Mouse (Mus musculus): ENCODE measurements at regions not wholly inside any gene's neighbourhood (a gene's known extent, or its start where the extent isn't known, plus 50 kb on each side); places are given as distances from the start of the nearest gene placed in this dataset.

- Histone ChIP-seq H3K4me2 (ENCODE audit: low read length) (no peak overlapping the region), H3K36me3 (ENCODE audit: control insufficient read depth, insufficient read depth, low read length) (no peaks in the 10 kb centered on the region), H3K4me1 (ENCODE audit: control insufficient read depth, insufficient read depth, low read depth, low read length) (no peaks in the 10 kb centered on the region), H3K4me3 (ENCODE audit: low read length) (no peak overlapping the region), H3K9me3 (ENCODE audit: control insufficient read depth, low read length) (no peaks in the 10 kb centered on the region), H3K27me3 (replicated peaks; ENCODE audit: control insufficient read depth, insufficient read depth, low read length) (no peaks in the 10 kb centered on the region), H3K9ac (ENCODE audit: low read depth, low read length) (no peak overlapping the region), H3K27ac (ENCODE audit: low read depth, low read length) (no peak overlapping the region)
- 90% methylated on average over 1 of the region's 1 CpGs for WGBS
- ATAC-seq, result no peak
These were observed 1342.2 kb upstream of the A1bg start for GRCm38 (mm10) chr15:62264966-62265365.

GRCm38 (mm10) chr15:62264183-62264582 lies 1341.4 kb upstream of the A1bg start:
- no peaks in the 10 kb centered on the region for H3K27me3 ChIP-seq (replicated peaks; ENCODE audit: control insufficient read depth, insufficient read depth, low read length)
- H3K36me3 ChIP-seq (ENCODE audit: control insufficient read depth, insufficient read depth, low read length), result no peaks in the 10 kb centered on the region
- H3K4me2 ChIP-seq (ENCODE audit: low read length), result no peak overlapping the region
- H3K27ac ChIP-seq (ENCODE audit: low read depth, low read length), result no peak overlapping the region
- 97% methylated on average over 1 of the region's 1 CpGs for WGBS
- H3K4me3 ChIP-seq (ENCODE audit: low read length), result no peak overlapping the region
- H3K9me3 ChIP-seq (ENCODE audit: control insufficient read depth, low read length), result no peaks in the 10 kb centered on the region
- H3K4me1 ChIP-seq (ENCODE audit: control insufficient read depth, insufficient read depth, low read depth, low read length), result no peaks in the 10 kb centered on the region
- ATAC-seq, result no peak
- no peak overlapping the region for H3K9ac ChIP-seq (ENCODE audit: low read depth, low read length)

GRCm38 (mm10) chr15:62262487-62262886 lies 1339.7 kb upstream of the A1bg start:
- WGBS, result 84% methylated on average over 5 of the region's 5 CpGs
- H3K4me3 ChIP-seq (ENCODE audit: low read length), result no peak overlapping the region
- ATAC-seq, result no peak
- H3K27me3 ChIP-seq (replicated peaks; ENCODE audit: control insufficient read depth, insufficient read depth, low read length), result no peaks in the 10 kb centered on the region
- H3K4me1 ChIP-seq (ENCODE audit: control insufficient read depth, insufficient read depth, low read depth, low read length), result no peaks in the 10 kb centered on the region
- no peaks in the 10 kb centered on the region for H3K9me3 ChIP-seq (ENCODE audit: control insufficient read depth, low read length)
- no peak overlapping the region for H3K9ac ChIP-seq (ENCODE audit: low read depth, low read length)
- H3K36me3 ChIP-seq (ENCODE audit: control insufficient read depth, insufficient read depth, low read length), result no peaks in the 10 kb centered on the region
- no peak overlapping the region for H3K27ac ChIP-seq (ENCODE audit: low read depth, low read length)
- H3K4me2 ChIP-seq (ENCODE audit: low read length), result no peak overlapping the region

GRCm38 (mm10) chr15:62261520-62261919 lies 1338.7 kb upstream of the A1bg start:
- Histone ChIP-seq H3K4me1 (ENCODE audit: control insufficient read depth, insufficient read depth, low read depth, low read length) (no peaks in the 10 kb centered on the region), H3K9ac (ENCODE audit: low read depth, low read length) (no peak overlapping the region), H3K4me2 (ENCODE audit: low read length) (no peak overlapping the region), H3K36me3 (ENCODE audit: control insufficient read depth, insufficient read depth, low read length) (no peaks in the 10 kb centered on the region), H3K27me3 (replicated peaks; ENCODE audit: control insufficient read depth, insufficient read depth, low read length) (no peaks in the 10 kb centered on the region), H3K4me3 (ENCODE audit: low read length) (no peak overlapping the region), H3K9me3 (ENCODE audit: control insufficient read depth, low read length) (no peaks in the 10 kb centered on the region), H3K27ac (ENCODE audit: low read depth, low read length) (no peak overlapping the region)
- no peak for ATAC-seq
- 95% methylated on average over 2 of the region's 2 CpGs for WGBS

- ATAC-seq, result no peak
- 90% methylated on average over 5 of the region's 5 CpGs for WGBS
- no peaks in the 10 kb centered on the region for H3K27me3 ChIP-seq (replicated peaks; ENCODE audit: control insufficient read depth, insufficient read depth, low read length)
These were observed 1335.8 kb upstream of the A1bg start for GRCm38 (mm10) chr15:62258611-62259010.

GRCm38 (mm10) chr15:62257955-62258354 lies 1335.1 kb upstream of the A1bg start:
- Histone ChIP-seq H3K4me2 (ENCODE audit: low read length) (no peak overlapping the region), H3K27ac (ENCODE audit: low read depth, low read length) (no peak overlapping the region), H3K27me3 (replicated peaks; ENCODE audit: control insufficient read depth, insufficient read depth, low read length) (no peaks in the 10 kb centered on the region), H3K9ac (ENCODE audit: low read depth, low read length) (no peak overlapping the region; the same call in 1 of the 2 replicates), H3K4me1 (ENCODE audit: control insufficient read depth, insufficient read depth, low read depth, low read length) (no peaks in the 10 kb centered on the region), H3K4me3 (ENCODE audit: low read length) (no peak overlapping the region), H3K9me3 (ENCODE audit: control insufficient read depth, low read length) (no peaks in the 10 kb centered on the region), H3K36me3 (ENCODE audit: control insufficient read depth, insufficient read depth, low read length) (no peaks in the 10 kb centered on the region)
- ATAC-seq, result peak; percentile 93
- WGBS, result 11% methylated on average over 3 of the region's 3 CpGs

More at GRCm38 (mm10) chr15:62258611-62259010, 1335.8 kb upstream of the A1bg start:
- no peaks in the 10 kb centered on the region for H3K4me1 ChIP-seq (ENCODE audit: control insufficient read depth, insufficient read depth, low read depth, low read length)
- H3K4me2 ChIP-seq (ENCODE audit: low read length), result no peak overlapping the region
- no peaks in the 10 kb centered on the region for H3K36me3 ChIP-seq (ENCODE audit: control insufficient read depth, insufficient read depth, low read length)
- no peak overlapping the region for H3K27ac ChIP-seq (ENCODE audit: low read depth, low read length)
- no peak overlapping the region for H3K4me3 ChIP-seq (ENCODE audit: low read length)
- H3K9ac ChIP-seq (ENCODE audit: low read depth, low read length), result no peak overlapping the region
- no peaks in the 10 kb centered on the region for H3K9me3 ChIP-seq (ENCODE audit: control insufficient read depth, low read length)

- no peak overlapping the region for H3K4me3 ChIP-seq (ENCODE audit: low read length)
- no peak overlapping the region for H3K4me2 ChIP-seq (ENCODE audit: low read length)
- H3K27ac ChIP-seq (ENCODE audit: low read depth, low read length), result no peak overlapping the region
- H3K36me3 ChIP-seq (ENCODE audit: control insufficient read depth, insufficient read depth, low read length), result no peaks in the 10 kb centered on the region
- WGBS, result 85% methylated on average over 1 of the region's 1 CpGs
- ATAC-seq, result no peak
- no peaks in the 10 kb centered on the region for H3K4me1 ChIP-seq (ENCODE audit: control insufficient read depth, insufficient read depth, low read depth, low read length)
- no peaks in the 10 kb centered on the region for H3K9me3 ChIP-seq (ENCODE audit: control insufficient read depth, low read length)
- no peak overlapping the region for H3K9ac ChIP-seq (ENCODE audit: low read depth, low read length)
- H3K27me3 ChIP-seq (replicated peaks; ENCODE audit: control insufficient read depth, insufficient read depth, low read length), result no peaks in the 10 kb centered on the region
These were observed 1334.4 kb upstream of the A1bg start for GRCm38 (mm10) chr15:62257110-62257667.

GRCm38 (mm10) chr15:62255571-62255970 lies 1332.8 kb upstream of the A1bg start:
- Histone ChIP-seq H3K36me3 (ENCODE audit: control insufficient read depth, insufficient read depth, low read length) (no peaks in the 10 kb centered on the region), H3K27me3 (replicated peaks; ENCODE audit: control insufficient read depth, insufficient read depth, low read length) (no peaks in the 10 kb centered on the region), H3K4me2 (ENCODE audit: low read length) (no peak overlapping the region), H3K4me1 (ENCODE audit: control insufficient read depth, insufficient read depth, low read depth, low read length) (no peaks in the 10 kb centered on the region), H3K9ac (ENCODE audit: low read depth, low read length) (no peak overlapping the region), H3K9me3 (ENCODE audit: control insufficient read depth, low read length) (no peaks in the 10 kb centered on the region), H3K4me3 (ENCODE audit: low read length) (no peak overlapping the region), H3K27ac (ENCODE audit: low read depth, low read length) (no peak overlapping the region)
- no peak for ATAC-seq
- WGBS, result 88% methylated on average over 5 of the region's 5 CpGs

GRCm38 (mm10) chr15:62253724-62254123 lies 1330.9 kb upstream of the A1bg start:
- no peak for ATAC-seq
- Histone ChIP-seq H3K27ac (ENCODE audit: low read depth, low read length) (no peak overlapping the region), H3K27me3 (replicated peaks; ENCODE audit: control insufficient read depth, insufficient read depth, low read length) (no peaks in the 10 kb centered on the region), H3K4me3 (ENCODE audit: low read length) (no peak overlapping the region), H3K4me1 (ENCODE audit: control insufficient read depth, insufficient read depth, low read depth, low read length) (no peaks in the 10 kb centered on the region; the same call in 1 of the 2 replicates), H3K36me3 (ENCODE audit: control insufficient read depth, insufficient read depth, low read length) (no peaks in the 10 kb centered on the region), H3K9me3 (ENCODE audit: control insufficient read depth, low read length) (no peaks in the 10 kb centered on the region), H3K4me2 (ENCODE audit: low read length) (no peak overlapping the region), H3K9ac (ENCODE audit: low read depth, low read length) (no peak overlapping the region)
- WGBS, result 91% methylated on average over 4 of the region's 4 CpGs
